Mouse (Mus musculus) myocyte (in vitro differentiated cells): ENCODE measurements at regions not wholly inside any gene's neighbourhood (a gene's known extent, or its start where the extent isn't known, plus 50 kb on each side); places are given as distances from the start of the nearest gene placed in this dataset.
"Not testable (repeated sequence)": the region's sequence is repeated elsewhere in the genome, so short reads cannot be mapped to it uniquely, and the experiment has no call there.

ENCODE experiments used
- H3K27me3 ChIP-seq: one replicate; pipeline ENCODE4 v1.6.1; 2011; ENCODE audit not compliant: control insufficient read depth, insufficient read depth, insufficient read length
- H3K36me3 ChIP-seq: one replicate; pipeline ENCODE4 v1.6.1; 2011; ENCODE audit not compliant: control insufficient read depth, insufficient read depth
- H3K4me2 ChIP-seq: one replicate; pipeline ENCODE4 v1.6.1; 2011; ENCODE audit warnings: low read depth, control low read depth
- H3K4me3 ChIP-seq: one replicate; pipeline ENCODE4 v1.5.1; 2011; ENCODE audit warnings: mild to moderate bottlenecking, control low read depth, moderate library complexity
- H3K79me2 ChIP-seq: one replicate; pipeline ENCODE4 v1.6.1; 2011; ENCODE audit not compliant: control insufficient read depth, insufficient read depth
- H3ac ChIP-seq: one replicate; pipeline ENCODE4 v1.6.1; 2011; ENCODE audit not compliant: control insufficient read depth, insufficient read length
- CEBPB ChIP-seq: IDR thresholded peaks from 2 replicates; pipeline ENCODE4 v1.6.1; 2011; ENCODE audit warnings: mild to moderate bottlenecking, moderate library complexity; ENCODE audit not compliant: poor library complexity, insufficient read depth, severe bottlenecking
- E2F4 ChIP-seq: IDR thresholded peaks from one replicate; pipeline ENCODE4 v1.6.1; 2011; ENCODE audit warnings: mild to moderate bottlenecking, control low read depth, moderate library complexity; ENCODE audit not compliant: insufficient read depth
- MAX ChIP-seq: IDR thresholded peaks from one replicate; pipeline ENCODE4 v1.6.1; 2011; ENCODE audit warnings: low read depth, mild to moderate bottlenecking, control low read depth
- MYOD1 ChIP-seq, 3 experiments: IDR thresholded peaks; one replicate each; pipeline ENCODE4 v1.6.1; 2011; ENCODE audit warnings: control low read depth in 2 of 3, low read depth in 2 of 3, mild to moderate bottlenecking in 2 of 3, moderate library complexity in 1 of 3; ENCODE audit not compliant: insufficient read length in 2 of 3, control insufficient read depth in 1 of 3
- MYOG ChIP-seq, 3 experiments: IDR thresholded peaks; one replicate each; pipeline ENCODE4 v1.6.1; 2011; ENCODE audit warnings: control low read depth in 2 of 3, low read depth in 2 of 3, mild to moderate bottlenecking in 2 of 3; ENCODE audit not compliant: insufficient read length in 2 of 3, control insufficient read depth in 1 of 3, insufficient read depth in 1 of 3
- POLR2A ChIP-seq: IDR thresholded peaks from one replicate; pipeline ENCODE4 v1.6.1; 2011; ENCODE audit warnings: low read depth, mild to moderate bottlenecking, control low read depth, moderate library complexity; ENCODE audit not compliant: insufficient read length
- POLR2AphosphoS2 ChIP-seq: IDR thresholded peaks from one replicate; pipeline ENCODE4 v1.6.1; 2011; ENCODE audit warnings: low read depth, control low read depth; ENCODE audit not compliant: insufficient read length
- REST ChIP-seq: IDR thresholded peaks from one replicate; pipeline ENCODE4 v1.6.1; 2011; ENCODE audit warnings: mild to moderate bottlenecking, control low read depth, moderate library complexity; ENCODE audit not compliant: insufficient read depth, insufficient read length
- SRF ChIP-seq: IDR thresholded peaks from one replicate; pipeline ENCODE4 v1.6.1; 2011; ENCODE audit warnings: low read depth; ENCODE audit not compliant: control insufficient read depth, insufficient read length
- TCF12 ChIP-seq: IDR thresholded peaks from one replicate; pipeline ENCODE4 v1.6.1; 2011; ENCODE audit warnings: mild to moderate bottlenecking, control low read depth; ENCODE audit not compliant: poor library complexity, insufficient read depth, severe bottlenecking
- TCF3 ChIP-seq: IDR thresholded peaks from one replicate; pipeline ENCODE4 v1.6.1; 2011; ENCODE audit warnings: low read depth, control low read depth; ENCODE audit not compliant: insufficient read length
- USF1 ChIP-seq: IDR thresholded peaks from one replicate; pipeline ENCODE4 v1.6.1; 2011; ENCODE audit warnings: low read depth, mild to moderate bottlenecking, control low read depth, moderate library complexity

- no peak overlapping the region for H3K4me2 ChIP-seq
- no peak overlapping the region for H3K4me3 ChIP-seq
- TF ChIP-seq REST (no peak), TCF12 (no peak), TCF3 (no peak), MYOD1 (IDR thresholded peaks at IDR 0.05; ENCODE audit: control insufficient read depth in 1 of 3, insufficient read length in 2 of 3, low read depth in 2 of 3) (no peak), USF1 (no peak), E2F4 (no peak), SRF (no peak), POLR2A (no peak)
- no peaks in the 10 kb centered on the region for H3K36me3 ChIP-seq
- peaks cover 33% of the 10 kb centered on the region for H3K27me3 ChIP-seq
- H3ac ChIP-seq: no peak overlapping the region
- no peaks in the 10 kb centered on the region for H3K79me2 ChIP-seq
These were observed 89.4 kb upstream of the Lemd2 start for GRCm38 (mm10) chr17:27293586-27294207.

- no peak overlapping the region for H3K4me2 ChIP-seq
- H3K4me3 ChIP-seq: no peak overlapping the region
- TF ChIP-seq POLR2AphosphoS2 (no peak), MAX (no peak), CEBPB (no peak), MYOD1 (IDR thresholded peaks at IDR 0.05; ENCODE audit: control insufficient read depth in 1 of 3, insufficient read length in 2 of 3, low read depth in 2 of 3) (no peak), REST (no peak), TCF12 (no peak), E2F4 (no peak), MYOG (IDR thresholded peaks at IDR 0.05; ENCODE audit: control insufficient read depth in 1 of 3, insufficient read depth in 1 of 3, insufficient read length in 2 of 3, low read depth in 2 of 3) (no peak), SRF (no peak)
- H3K36me3 ChIP-seq: no peaks in the 10 kb centered on the region
- no peak overlapping the region for H3ac ChIP-seq
- peaks cover 21% of the 10 kb centered on the region for H3K27me3 ChIP-seq
- no peaks in the 10 kb centered on the region for H3K79me2 ChIP-seq
These were observed 87.4 kb upstream of the Lemd2 start for GRCm38 (mm10) chr17:27291673-27292072.

GRCm38 (mm10) chr17:27291176-27291575, 86.9 kb upstream of the Lemd2 start:
- no peak overlapping the region for H3K4me2 ChIP-seq
- TF ChIP-seq TCF3 (no peak), POLR2A (no peak), USF1 (no peak), MYOD1 (IDR thresholded peaks at IDR 0.05; ENCODE audit: control insufficient read depth in 1 of 3, insufficient read length in 2 of 3, low read depth in 2 of 3) (no peak)
- peaks cover 17% of the 10 kb centered on the region for H3K27me3 ChIP-seq
- no peak overlapping the region for H3ac ChIP-seq
- no peaks in the 10 kb centered on the region for H3K79me2 ChIP-seq
- H3K36me3 ChIP-seq: no peaks in the 10 kb centered on the region
- H3K4me3 ChIP-seq: no peak overlapping the region

GRCm38 (mm10) chr17:27290311-27290710, 86.0 kb upstream of the Lemd2 start:
- TF ChIP-seq POLR2A (no peak), MYOG (IDR thresholded peaks at IDR 0.05; ENCODE audit: control insufficient read depth in 1 of 3, insufficient read depth in 1 of 3, insufficient read length in 2 of 3, low read depth in 2 of 3) (no peak), REST (no peak), POLR2AphosphoS2 (no peak), MYOD1 (IDR thresholded peaks at IDR 0.05; ENCODE audit: control insufficient read depth in 1 of 3, insufficient read length in 2 of 3, low read depth in 2 of 3) (no peak)
- Histone ChIP-seq H3K4me3 (no peak overlapping the region), H3K36me3 (no peaks in the 10 kb centered on the region), H3K27me3 (peaks cover 14% of the 10 kb centered on the region), H3K79me2 (no peaks in the 10 kb centered on the region), H3K4me2 (no peak overlapping the region), H3ac (no peak overlapping the region)

- H3K4me3 ChIP-seq, H3ac ChIP-seq, H3K79me2 ChIP-seq, H3K4me2 ChIP-seq, H3K36me3 ChIP-seq: not testable (repeated sequence)
- H3K27me3 ChIP-seq: peaks cover 14% of the 10 kb centered on the region
These were observed 85.5 kb upstream of the Lemd2 start for GRCm38 (mm10) chr17:27289804-27290203.

- not testable (repeated sequence) for H3ac ChIP-seq, H3K27me3 ChIP-seq, H3K36me3 ChIP-seq, H3K4me2 ChIP-seq, H3K79me2 ChIP-seq, H3K4me3 ChIP-seq
These were observed 83.7 kb upstream of the Lemd2 start for GRCm38 (mm10) chr17:27287986-27288385.
